ENCODE assay signal across 10 mouse cellular contexts in the genomic region with DNA sequence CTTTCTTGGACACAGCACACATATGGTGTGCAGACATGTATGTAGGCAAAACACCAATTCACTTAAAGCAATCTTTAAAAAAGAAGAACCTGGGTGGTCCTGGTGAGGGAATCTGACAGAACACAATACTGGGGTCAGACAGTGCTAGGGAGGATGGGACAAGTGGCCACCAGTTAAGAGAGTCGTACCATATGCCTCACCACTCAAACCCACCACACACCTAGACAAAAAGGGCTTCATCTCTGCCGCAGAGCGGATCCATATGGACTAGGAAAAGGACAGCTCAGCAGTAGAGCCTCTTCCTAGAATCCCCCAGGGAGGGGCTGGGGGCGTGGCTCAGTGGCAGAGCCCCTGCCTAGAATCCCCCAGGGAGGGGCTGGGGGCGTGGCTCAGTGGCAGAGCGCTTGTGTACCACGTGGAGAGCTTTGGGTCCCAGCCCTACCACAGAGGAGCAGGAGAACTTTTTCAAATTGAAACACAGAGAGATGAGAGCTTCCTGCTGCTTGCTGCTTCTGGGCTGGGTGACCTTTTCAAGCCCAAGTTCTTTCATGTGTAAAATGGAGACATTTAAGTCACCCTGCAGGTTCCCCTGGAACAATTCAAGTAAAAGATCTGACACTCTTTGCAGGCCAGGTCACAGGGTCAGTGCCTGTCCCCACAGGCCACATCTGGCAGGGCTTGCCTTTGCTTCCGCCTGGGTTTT. TPM values are rescaled to one million over a fixed set of nuclear protein-coding genes. Genes with fewer than 3 reads are reported as not detected.
A peak's percentile ranks its signal among the peaks of the same experiment; 100 is the strongest.
DNase-seq lines count a peak whose midpoint lies in the region; ATAC-seq and TF ChIP-seq lines count a peak whose summit lies in the region.
"Had no signal": no experiment of that assay in that cellular context is flagged by ENCODE, and none has a peak within 500 bp of the region (broad histone marks: within the 10 kb centered on the region; RNA-seq: fewer than 3 reads in every experiment).

No protein-coding gene starts in this region.

- TF ChIP-seq CTCF in left cerebral cortex, adult 2 months (IDR thresholded peaks at IDR 0.05), result no peak

- H3K9ac ChIP-seq in kidney, embryonic 14.5 days (ENCODE audit: low read depth, low read length), result no peak overlapping the region
- no peak overlapping the region for H3K9ac ChIP-seq in embryonic facial prominence, embryonic 13.5 days
- H3K9ac ChIP-seq in liver, embryonic 15.5 days, result no peak overlapping the region
- H3K9ac ChIP-seq: forebrain, embryonic 15.5 days had no signal

- no peak overlapping the region for H3K4me2 ChIP-seq in kidney, embryonic 14.5 days (replicated peaks; ENCODE audit: low read depth, low read length)
- H3K4me2 ChIP-seq in embryonic facial prominence, embryonic 13.5 days, result peak overlapping the region; percentile 16; the same call in 1 of the 2 replicates
- no peak overlapping the region for H3K4me2 ChIP-seq in liver, embryonic 15.5 days
- H3K4me2 ChIP-seq: forebrain, embryonic 15.5 days had no signal

- H3K9me3 ChIP-seq in kidney, embryonic 14.5 days (ENCODE audit: control insufficient read depth, low read length), result 0 out of 2 replicates have a peak, but pooled peaks cover 3% of the 10 kb centered on the region
- no peaks in the 10 kb centered on the region for H3K9me3 ChIP-seq in embryonic facial prominence, embryonic 13.5 days
- no peaks in the 10 kb centered on the region for H3K9me3 ChIP-seq in liver, embryonic 15.5 days (replicated peaks)
- H3K9me3 ChIP-seq: forebrain, embryonic 15.5 days had no signal

- H3K4me3 ChIP-seq in kidney, embryonic 14.5 days (ENCODE audit: low read length), result no peak overlapping the region
- H3K4me3 ChIP-seq in embryonic facial prominence, embryonic 13.5 days, result no peak overlapping the region
- H3K4me3 ChIP-seq in liver, embryonic 15.5 days (replicated peaks), result no peak overlapping the region
- no peak overlapping the region for H3K4me3 ChIP-seq in left cerebral cortex, adult 2 months
- H3K4me3 ChIP-seq: forebrain, embryonic 15.5 days had no signal

- no peak for DNase-seq in kidney, adult 9 months
- peak; percentile 95 for DNase-seq in ZHBTc4 (ENCODE audit: low read depth, low spot score)
- no peak for DNase-seq in right cerebral cortex, postnatal 36 days (ENCODE audit: low spot score in 2 of 2)
- DNase-seq in left cerebral cortex, adult 2 months (ENCODE audit: extremely low spot score in 1 of 2, low spot score in 2 of 2), result no peak
- no peak for DNase-seq in left cerebral cortex, postnatal 4 days

- H3K27me3 ChIP-seq in kidney, embryonic 14.5 days (ENCODE audit: control insufficient read depth, insufficient read depth, low read length), result no peaks in the 10 kb centered on the region
- no peaks in the 10 kb centered on the region for H3K27me3 ChIP-seq in embryonic facial prominence, embryonic 13.5 days
- H3K27me3 ChIP-seq in liver, embryonic 15.5 days, result no peaks in the 10 kb centered on the region
- H3K27me3 ChIP-seq: forebrain, embryonic 15.5 days had no signal

- H3K4me1 ChIP-seq in kidney, embryonic 14.5 days (ENCODE audit: control insufficient read depth, insufficient read depth, low read length), result peaks cover 51% of the 10 kb centered on the region
- peaks cover 26% of the 10 kb centered on the region for H3K4me1 ChIP-seq in embryonic facial prominence, embryonic 13.5 days
- H3K4me1 ChIP-seq in liver, embryonic 15.5 days (replicated peaks), result peaks cover 43% of the 10 kb centered on the region

- H3K27ac ChIP-seq in kidney, embryonic 14.5 days (ENCODE audit: low read depth, low read length), result peak overlapping the region; percentile 62; the same call in 1 of the 2 replicates
- H3K27ac ChIP-seq in embryonic facial prominence, embryonic 13.5 days, result peak overlapping the region; percentile 65
- H3K27ac ChIP-seq in liver, embryonic 15.5 days (replicated peaks), result peak overlapping the region; percentile 2; the same call in 1 of the 2 replicates
- H3K27ac ChIP-seq in left cerebral cortex, adult 2 months, result no peak overlapping the region
- H3K27ac ChIP-seq: forebrain, embryonic 15.5 days had no signal

- ATAC-seq in kidney, embryonic 14.5 days (ENCODE audit: low FRiP score, low TSS enrichment), result peak; percentile 69
- no peak for ATAC-seq in embryonic facial prominence, embryonic 13.5 days (ENCODE audit: insufficient number of reproducible peaks, insufficient read depth, low FRiP score, low TSS enrichment, low read depth)
- no peak for ATAC-seq in liver, embryonic 15.5 days (ENCODE audit: insufficient read depth)
- ATAC-seq: forebrain, embryonic 15.5 days had no signal

- intact Hi-C loops in left cerebral cortex, adult 2 months (cut with DNase I), result no loop called here
- intact Hi-C loops in left cerebral cortex, postnatal 4 days (cut with DNase I), result no loop called here

- WGBS in kidney, embryonic 14.5 days, result 11% methylated on average over 8 of the region's 8 CpGs
- 10% methylated on average over 8 of the region's 8 CpGs for WGBS in embryonic facial prominence, embryonic 13.5 days
- WGBS in liver, embryonic 15.5 days (ENCODE audit: insufficient replicate concordance), result 18% methylated on average over 8 of the region's 8 CpGs

- peaks cover 45% of the 10 kb centered on the region for H3K36me3 ChIP-seq in kidney, embryonic 14.5 days (ENCODE audit: control insufficient read depth, insufficient read depth, low read length)
- peaks cover 74% of the 10 kb centered on the region for H3K36me3 ChIP-seq in embryonic facial prominence, embryonic 13.5 days
- peaks cover 4% of the 10 kb centered on the region for H3K36me3 ChIP-seq in liver, embryonic 15.5 days (replicated peaks)

RNA-seq across cellular contexts. Expression of a gene that starts 8.8 kb away (rescaled TPM):
- 106 and 139 TPM in 2 replicates for polyA plus RNA-seq in kidney, embryonic 14.5 days (2014; fragmentation: Nextera tagmentation; extraction: Ambion mirVana)
- polyA plus RNA-seq in embryonic facial prominence, embryonic 13.5 days (2015; fragmentation: Nextera tagmentation; extraction: Ambion mirVana), result 82.9 and 87.0 TPM in 2 replicates
- polyA plus RNA-seq in liver, embryonic 15.5 days (2015; fragmentation: Nextera tagmentation; extraction: Ambion mirVana), result 15.2 and 19.5 TPM in 2 replicates
- total RNA-seq in left cerebral cortex, adult 2 months (2021), result 1 to 10 TPM; 7.9 to 8.2 TPM
- total RNA-seq in left cerebral cortex, postnatal 4 days (2021), result 10 to 100 TPM; 35.7 to 36.4 TPM

RNA-seq across cellular contexts. Expression of a gene that starts 26.2 kb away (rescaled TPM):
- polyA plus RNA-seq in kidney, embryonic 14.5 days (2014; fragmentation: Nextera tagmentation; extraction: Ambion mirVana), result 159 and 177 TPM in 2 replicates
- polyA plus RNA-seq in embryonic facial prominence, embryonic 13.5 days (2015; fragmentation: Nextera tagmentation; extraction: Ambion mirVana), result 112 and 139 TPM in 2 replicates
- polyA plus RNA-seq in liver, embryonic 15.5 days (2015; fragmentation: Nextera tagmentation; extraction: Ambion mirVana), result 87.2 and 91.8 TPM in 2 replicates
- total RNA-seq in left cerebral cortex, adult 2 months (2021), result 100 to 1,000 TPM; 117 TPM
- total RNA-seq in left cerebral cortex, postnatal 4 days (2021), result 100 to 1,000 TPM in 1 of 2 experiments, 10 to 100 TPM in 1; 95.8 to 104 TPM

RNA-seq across cellular contexts. Expression of a gene that starts 29.3 kb away (rescaled TPM):
- 177 and 214 TPM in 2 replicates for polyA plus RNA-seq in kidney, embryonic 14.5 days (2014; fragmentation: Nextera tagmentation; extraction: Ambion mirVana)
- 98.1 and 116 TPM in 2 replicates for polyA plus RNA-seq in embryonic facial prominence, embryonic 13.5 days (2015; fragmentation: Nextera tagmentation; extraction: Ambion mirVana)
- 10.3 and 11.3 TPM in 2 replicates for polyA plus RNA-seq in liver, embryonic 15.5 days (2015; fragmentation: Nextera tagmentation; extraction: Ambion mirVana)
- 10 to 100 TPM; 12.2 to 15.1 TPM for total RNA-seq in left cerebral cortex, adult 2 months (2021)
- total RNA-seq in left cerebral cortex, postnatal 4 days (2021), result 1 to 10 TPM; 6.8 to 7.4 TPM

RNA-seq across cellular contexts. Expression of a gene that starts 42.5 kb away (rescaled TPM):
- 175 and 184 TPM in 2 replicates for polyA plus RNA-seq in kidney, embryonic 14.5 days (2014; fragmentation: Nextera tagmentation; extraction: Ambion mirVana)
- polyA plus RNA-seq in embryonic facial prominence, embryonic 13.5 days (2015; fragmentation: Nextera tagmentation; extraction: Ambion mirVana), result 200 and 263 TPM in 2 replicates
- polyA plus RNA-seq in liver, embryonic 15.5 days (2015; fragmentation: Nextera tagmentation; extraction: Ambion mirVana), result 2,704 and 3,478 TPM in 2 replicates
- total RNA-seq in left cerebral cortex, adult 2 months (2021), result 1,000 to 10,000 TPM; 1,824 to 1,912 TPM
- total RNA-seq in left cerebral cortex, postnatal 4 days (2021), result 100 to 1,000 TPM; 576 to 662 TPM

RNA-seq across cellular contexts. Expression of a gene that starts 49.0 kb away (rescaled TPM):
- 8.4 and 13.1 TPM in 2 replicates for polyA plus RNA-seq in kidney, embryonic 14.5 days (2014; fragmentation: Nextera tagmentation; extraction: Ambion mirVana)
- 10.3 and 17.3 TPM in 2 replicates for polyA plus RNA-seq in embryonic facial prominence, embryonic 13.5 days (2015; fragmentation: Nextera tagmentation; extraction: Ambion mirVana)
- polyA plus RNA-seq in liver, embryonic 15.5 days (2015; fragmentation: Nextera tagmentation; extraction: Ambion mirVana), result 609 and 611 TPM in 2 replicates
- 1 to 10 TPM; 3.5 to 3.7 TPM for total RNA-seq in left cerebral cortex, adult 2 months (2021)
- total RNA-seq in left cerebral cortex, postnatal 4 days (2021), result 1 to 10 TPM; 2.1 to 3.6 TPM
- polyA plus RNA-seq: small intestine, adult 2 months had no signal
